Mouse (Mus musculus): Measurements from ENCODE around the gene Mpp5. TPM values are rescaled to one million over a fixed set of nuclear protein-coding genes. Genes with fewer than 3 reads are reported as not detected.

Mpp5 gene
- polyA plus RNA-seq (2015; fragmentation: Nextera tagmentation; extraction: Ambion mirVana): 18.3 and 19.7 TPM in 2 replicates

GRCm38 (mm10) chr12:78748557-78749377 is at the start of gene Mpp5:
Mpp5 (plus strand) TSS chr12:78748907.
- WGBS: under 1% methylated on average over 91 of the region's 98 CpGs
- H3K9me3 ChIP-seq (replicated peaks; ENCODE audit: control insufficient read depth, low read length): no peaks in the 10 kb centered on the region
- peak within 1 kb of the TSS; percentile 99 for H3K4me2 ChIP-seq (ENCODE audit: low read depth, low read length)
- H3K27ac ChIP-seq (ENCODE audit: low read length): peak within 1 kb of the TSS; percentile 97
- H3K4me1 ChIP-seq (ENCODE audit: control insufficient read depth, insufficient read depth, low read length): peaks cover 4% of the 10 kb centered on the region
- H3K27me3 ChIP-seq (ENCODE audit: control insufficient read depth, insufficient read depth, low read length): no peaks in the 10 kb centered on the region
- H3K9ac ChIP-seq (ENCODE audit: low read length): peak within 1 kb of the TSS; percentile 86
- H3K36me3 ChIP-seq (ENCODE audit: control insufficient read depth, insufficient read depth, low read length): no peaks in the 10 kb centered on the region
- ATAC-seq (ENCODE audit: insufficient read depth, low FRiP score): peak; percentile 100
- peak within 1 kb of the TSS; percentile 66 for H3K4me3 ChIP-seq (replicated peaks; ENCODE audit: low read length)

- ATAC-seq (ENCODE audit: insufficient read depth, low FRiP score): no peak
- Histone ChIP-seq H3K27me3 (ENCODE audit: control insufficient read depth, insufficient read depth, low read length) (no peaks in the 10 kb centered on the region), H3K4me3 (replicated peaks; ENCODE audit: low read length) (no peak overlapping the region), H3K9ac (ENCODE audit: low read length) (no peak overlapping the region), H3K4me2 (ENCODE audit: low read depth, low read length) (no peak overlapping the region), H3K4me1 (ENCODE audit: control insufficient read depth, insufficient read depth, low read length) (no peaks in the 10 kb centered on the region), H3K27ac (ENCODE audit: low read length) (no peak overlapping the region), H3K9me3 (replicated peaks; ENCODE audit: control insufficient read depth, low read length) (no peaks in the 10 kb centered on the region), H3K36me3 (ENCODE audit: control insufficient read depth, insufficient read depth, low read length) (no peaks in the 10 kb centered on the region)
- 78% methylated on average over 2 of the region's 2 CpGs for WGBS
These were observed 30.9 kb upstream of the Mpp5 start for GRCm38 (mm10) chr12:78717783-78718182.

- no peak overlapping the region for H3K4me2 ChIP-seq (ENCODE audit: low read depth, low read length)
- no peaks in the 10 kb centered on the region for H3K36me3 ChIP-seq (ENCODE audit: control insufficient read depth, insufficient read depth, low read length)
- no peaks in the 10 kb centered on the region for H3K9me3 ChIP-seq (replicated peaks; ENCODE audit: control insufficient read depth, low read length)
- H3K4me3 ChIP-seq (replicated peaks; ENCODE audit: low read length): no peak overlapping the region
- H3K27me3 ChIP-seq (ENCODE audit: control insufficient read depth, insufficient read depth, low read length): no peaks in the 10 kb centered on the region
- WGBS: 47% methylated on average over 4 of the region's 4 CpGs
- no peaks in the 10 kb centered on the region for H3K4me1 ChIP-seq (ENCODE audit: control insufficient read depth, insufficient read depth, low read length)
- ATAC-seq (ENCODE audit: insufficient read depth, low FRiP score): no peak
- no peak overlapping the region for H3K9ac ChIP-seq (ENCODE audit: low read length)
- no peak overlapping the region for H3K27ac ChIP-seq (ENCODE audit: low read length)
These were observed 21.0 kb upstream of the Mpp5 start for GRCm38 (mm10) chr12:78727723-78728122.

GRCm38 (mm10) chr12:78739633-78740032 is 9.1 kb upstream of the Mpp5 start:
- H3K27me3 ChIP-seq (ENCODE audit: control insufficient read depth, insufficient read depth, low read length): no peaks in the 10 kb centered on the region
- H3K9ac ChIP-seq (ENCODE audit: low read length): no peak overlapping the region
- H3K36me3 ChIP-seq (ENCODE audit: control insufficient read depth, insufficient read depth, low read length): no peaks in the 10 kb centered on the region
- H3K27ac ChIP-seq (ENCODE audit: low read length): no peak overlapping the region
- peaks cover 4% of the 10 kb centered on the region; the same call in 1 of the 2 replicates for H3K4me1 ChIP-seq (ENCODE audit: control insufficient read depth, insufficient read depth, low read length)
- peak; percentile 47; the same call in 1 of the 2 replicates for ATAC-seq (ENCODE audit: insufficient read depth, low FRiP score)
- H3K4me3 ChIP-seq (replicated peaks; ENCODE audit: low read length): no peak overlapping the region
- H3K4me2 ChIP-seq (ENCODE audit: low read depth, low read length): no peak overlapping the region
- no peaks in the 10 kb centered on the region for H3K9me3 ChIP-seq (replicated peaks; ENCODE audit: control insufficient read depth, low read length)
- 22% methylated on average over 2 of the region's 2 CpGs for WGBS

GRCm38 (mm10) chr12:78740289-78740688 is 8.4 kb upstream of the Mpp5 start:
- H3K9ac ChIP-seq (ENCODE audit: low read length): no peak overlapping the region
- no peaks in the 10 kb centered on the region for H3K9me3 ChIP-seq (replicated peaks; ENCODE audit: control insufficient read depth, low read length)
- no peak overlapping the region for H3K4me3 ChIP-seq (replicated peaks; ENCODE audit: low read length)
- H3K4me2 ChIP-seq (ENCODE audit: low read depth, low read length): no peak overlapping the region
- H3K4me1 ChIP-seq (ENCODE audit: control insufficient read depth, insufficient read depth, low read length): peaks cover 4% of the 10 kb centered on the region; the same call in 1 of the 2 replicates
- H3K27ac ChIP-seq (ENCODE audit: low read length): no peak overlapping the region
- ATAC-seq (ENCODE audit: insufficient read depth, low FRiP score): no peak
- no peaks in the 10 kb centered on the region for H3K27me3 ChIP-seq (ENCODE audit: control insufficient read depth, insufficient read depth, low read length)
- no peaks in the 10 kb centered on the region for H3K36me3 ChIP-seq (ENCODE audit: control insufficient read depth, insufficient read depth, low read length)
- 72% methylated on average over 2 of the region's 2 CpGs for whole genome bisulfite sequencing

- Histone ChIP-seq H3K36me3 (ENCODE audit: control insufficient read depth, insufficient read depth, low read length) (no peaks in the 10 kb centered on the region), H3K27me3 (ENCODE audit: control insufficient read depth, insufficient read depth, low read length) (no peaks in the 10 kb centered on the region), H3K27ac (ENCODE audit: low read length) (no peak overlapping the region), H3K9ac (ENCODE audit: low read length) (no peak overlapping the region), H3K4me1 (ENCODE audit: control insufficient read depth, insufficient read depth, low read length) (peaks cover 4% of the 10 kb centered on the region), H3K4me2 (ENCODE audit: low read depth, low read length) (no peak overlapping the region), H3K9me3 (replicated peaks; ENCODE audit: control insufficient read depth, low read length) (no peaks in the 10 kb centered on the region), H3K4me3 (replicated peaks; ENCODE audit: low read length) (no peak overlapping the region)
- no peak for ATAC-seq (ENCODE audit: insufficient read depth, low FRiP score)
- WGBS: 71% methylated on average over 6 of the region's 6 CpGs
These were observed 2.5 kb upstream of the Mpp5 start for GRCm38 (mm10) chr12:78746226-78746625.

- Histone ChIP-seq H3K4me1 (ENCODE audit: control insufficient read depth, insufficient read depth, low read length) (peaks cover 4% of the 10 kb centered on the region), H3K9ac (ENCODE audit: low read length) (no peak overlapping the region), H3K27ac (ENCODE audit: low read length) (no peak overlapping the region), H3K9me3 (replicated peaks; ENCODE audit: control insufficient read depth, low read length) (no peaks in the 10 kb centered on the region), H3K27me3 (ENCODE audit: control insufficient read depth, insufficient read depth, low read length) (no peaks in the 10 kb centered on the region), H3K4me2 (ENCODE audit: low read depth, low read length) (peak overlapping the region; percentile 99; the same call in 1 of the 2 replicates), H3K36me3 (ENCODE audit: control insufficient read depth, insufficient read depth, low read length) (no peaks in the 10 kb centered on the region), H3K4me3 (replicated peaks; ENCODE audit: low read length) (no peak overlapping the region)
- WGBS: 21% methylated on average over 1 of the region's 1 CpGs
- no peak for ATAC-seq (ENCODE audit: insufficient read depth, low FRiP score)
These were observed 1.3 kb upstream of the Mpp5 start for GRCm38 (mm10) chr12:78747406-78747805.

GRCm38 (mm10) chr12:78748113-78748512 is 594 bp upstream of the Mpp5 start:
- Histone ChIP-seq H3K9ac (ENCODE audit: low read length) (peak overlapping the region; percentile 86), H3K4me3 (replicated peaks; ENCODE audit: low read length) (peak overlapping the region; percentile 66), H3K4me2 (ENCODE audit: low read depth, low read length) (peak overlapping the region; percentile 99), H3K27me3 (ENCODE audit: control insufficient read depth, insufficient read depth, low read length) (no peaks in the 10 kb centered on the region), H3K36me3 (ENCODE audit: control insufficient read depth, insufficient read depth, low read length) (no peaks in the 10 kb centered on the region), H3K4me1 (ENCODE audit: control insufficient read depth, insufficient read depth, low read length) (peaks cover 4% of the 10 kb centered on the region), H3K27ac (ENCODE audit: low read length) (peak overlapping the region; percentile 74), H3K9me3 (replicated peaks; ENCODE audit: control insufficient read depth, low read length) (no peaks in the 10 kb centered on the region)
- WGBS: 0% methylated on average over 10 of the region's 10 CpGs
- no peak for ATAC-seq (ENCODE audit: insufficient read depth, low FRiP score)

GRCm38 (mm10) chr12:78749378-78749801 is 683 bp downstream of the Mpp5 start:
- no peaks in the 10 kb centered on the region for H3K9me3 ChIP-seq (replicated peaks; ENCODE audit: control insufficient read depth, low read length)
- peak overlapping the region; percentile 97 for H3K27ac ChIP-seq (ENCODE audit: low read length)
- ATAC-seq (ENCODE audit: insufficient read depth, low FRiP score): peak; percentile 31
- peaks cover 4% of the 10 kb centered on the region for H3K4me1 ChIP-seq (ENCODE audit: control insufficient read depth, insufficient read depth, low read length)
- peak overlapping the region; percentile 78 for H3K9ac ChIP-seq (ENCODE audit: low read length)
- 0% methylated on average over 25 of the region's 25 CpGs for WGBS
- H3K27me3 ChIP-seq (ENCODE audit: control insufficient read depth, insufficient read depth, low read length): no peaks in the 10 kb centered on the region
- H3K4me2 ChIP-seq (ENCODE audit: low read depth, low read length): peak overlapping the region; percentile 68
- H3K36me3 ChIP-seq (ENCODE audit: control insufficient read depth, insufficient read depth, low read length): no peaks in the 10 kb centered on the region
- H3K4me3 ChIP-seq (replicated peaks; ENCODE audit: low read length): peak overlapping the region; percentile 66

Data from stomach, embryonic 16.5 days (tissue).